Mouse (Mus musculus) heart, adult 2 months (tissue): ENCODE measurements at regions not wholly inside any gene's neighbourhood (a gene's known extent, or its start where the extent isn't known, plus 50 kb on each side); places are given as distances from the start of the nearest gene placed in this dataset.

ENCODE experiments used
- DNase-seq, 2 experiments: peaks; one replicate each; pipeline ENCODE4 v3.0.0; 2021
- H3K27ac ChIP-seq: fragments of 200-600 bp; 2 replicates; pipeline ENCODE4 v1.8.1; 2022
- H3K27me3 ChIP-seq: fragments of 200-500 bp; 2 replicates; pipeline ENCODE4 v1.6.1; 2012; ENCODE audit warnings: mild to moderate bottlenecking, low read length, inconsistent platforms, mixed read lengths; ENCODE audit not compliant: control insufficient read depth, insufficient read depth
- H3K36me3 ChIP-seq: fragments of 200-500 bp; 2 replicates; pipeline ENCODE4 v1.6.1; 2012; ENCODE audit warnings: low read length, inconsistent platforms; ENCODE audit not compliant: control insufficient read depth, insufficient read depth
- H3K4me1 ChIP-seq: fragments of 200-500 bp; 2 replicates; pipeline ENCODE4 v1.6.1; 2011; ENCODE audit warnings: low read length; ENCODE audit not compliant: control insufficient read depth, insufficient read depth
- H3K4me3 ChIP-seq: fragments of 200-600 bp; 2 replicates; pipeline ENCODE4 v1.8.1; 2022
- H3K79me2 ChIP-seq: fragments of 200-500 bp; replicated peaks from 2 replicates; pipeline ENCODE4 v1.6.1; 2012; ENCODE audit warnings: mild to moderate bottlenecking, inconsistent platforms, low read length, moderate library complexity, mixed read lengths; ENCODE audit not compliant: control insufficient read depth, insufficient read depth
- H3K9ac ChIP-seq: fragments of 200-500 bp; 2 replicates; pipeline ENCODE4 v1.6.1; 2012; ENCODE audit warnings: low read depth, mild to moderate bottlenecking, control low read depth, inconsistent platforms, low read length, mixed read lengths
- CTCF ChIP-seq: fragments of 200-600 bp; IDR thresholded peaks from 2 replicates; pipeline ENCODE4 v1.8.1; 2022; ENCODE audit warnings: antibody characterized with exemption, mild to moderate bottlenecking, moderate library complexity
- EP300 ChIP-seq: fragments of 200-500 bp; IDR thresholded peaks from 2 replicates; pipeline ENCODE4 v1.6.1; 2011; ENCODE audit warnings: low read depth, low read length, control low read depth; ENCODE audit not compliant: insufficient read depth
- POLR2A ChIP-seq: fragments of 200-500 bp; IDR thresholded peaks from 2 replicates; pipeline ENCODE4 v1.6.1; 2011; ENCODE audit warnings: mild to moderate bottlenecking, low read depth, low read length, control low read depth; ENCODE audit not compliant: insufficient read depth
- WGBS: fragments of 180-500 bp; shearing (Covaris S2); methylation state at CpG from one replicate; pipeline ENCODE4 v1.1.7; 2018; 5-methylcytosine and 5-hydroxymethylcytosine counted together
- intact Hi-C: fragments of 180-260 bp; cut with DNase I; formaldehyde crosslinking; loops from one replicate; pipeline ENCODE4 v1.15.1; 2025

- Histone ChIP-seq H3K9ac (no peak overlapping the region), H3K4me1 (peaks cover 9% of the 10 kb centered on the region), H3K27me3 (0 out of 2 replicates have a peak, but pooled peaks cover 2% of the 10 kb centered on the region), H3K36me3 (no peaks in the 10 kb centered on the region), H3K4me3 (no peak overlapping the region; the same call in 1 of the 2 replicates), H3K79me2 (no peaks in the 10 kb centered on the region), H3K27ac (no peak overlapping the region)
- TF ChIP-seq CTCF (no peak), EP300 (no peak), POLR2A (no peak)
- intact Hi-C loops: loop anchor here (5.0 kb wide), 1 partner anchor 173 kb away; no protein-coding TSS in a partner anchor
- peak in 1 of 2 experiments; percentile 22 for DNase-seq
- WGBS: 12% methylated on average over 6 of the region's 6 CpGs
Observed at GRCm38 (mm10) chr14:46144707-46145106, 234.5 kb upstream of the Gm15217 start.

GRCm38 (mm10) chr14:46145584-46145983 is 233.6 kb upstream of the Gm15217 start:
- intact Hi-C loops: no loop called here
- 0 out of 2 replicates have a peak, but pooled peaks cover 2% of the 10 kb centered on the region for H3K27me3 ChIP-seq
- TF ChIP-seq CTCF (no peak), POLR2A (no peak), EP300 (no peak)
- H3K9ac ChIP-seq: no peak overlapping the region
- H3K27ac ChIP-seq: no peak overlapping the region
- no peaks in the 10 kb centered on the region for H3K79me2 ChIP-seq
- H3K4me1 ChIP-seq: peaks cover 9% of the 10 kb centered on the region
- no peak overlapping the region for H3K4me3 ChIP-seq
- H3K36me3 ChIP-seq: no peaks in the 10 kb centered on the region
- WGBS: 59% methylated on average over 7 of the region's 7 CpGs
- DNase-seq: no peak

GRCm38 (mm10) chr14:46149073-46149661 is 230.0 kb upstream of the Gm15217 start:
- no peaks in the 10 kb centered on the region for H3K79me2 ChIP-seq
- no peaks in the 10 kb centered on the region for H3K36me3 ChIP-seq
- TF ChIP-seq POLR2A (no peak), EP300 (no peak), CTCF (no peak)
- no peak overlapping the region for H3K4me3 ChIP-seq
- H3K4me1 ChIP-seq: peaks cover 8% of the 10 kb centered on the region
- intact Hi-C loops: no loop called here
- no peak overlapping the region for H3K27ac ChIP-seq
- no peak for DNase-seq
- no peak overlapping the region for H3K9ac ChIP-seq
- 83% methylated on average over 6 of the region's 6 CpGs for WGBS
- H3K27me3 ChIP-seq: 0 out of 2 replicates have a peak, but pooled peaks cover 2% of the 10 kb centered on the region

GRCm38 (mm10) chr14:46158741-46159140 is 220.5 kb upstream of the Gm15217 start:
- Histone ChIP-seq H3K4me1 (no peaks in the 10 kb centered on the region), H3K4me3 (no peak overlapping the region), H3K79me2 (no peaks in the 10 kb centered on the region), H3K27me3 (no peaks in the 10 kb centered on the region), H3K36me3 (no peaks in the 10 kb centered on the region), H3K27ac (no peak overlapping the region), H3K9ac (no peak overlapping the region)
- WGBS: 41% methylated on average over 2 of the region's 2 CpGs
- no peak for DNase-seq
- TF ChIP-seq EP300: no peak
- intact Hi-C loops: no loop called here

GRCm38 (mm10) chr14:46172181-46172874 is 206.9 kb upstream of the Gm15217 start:
- intact Hi-C loops: no loop called here
- Histone ChIP-seq H3K27me3 (no peaks in the 10 kb centered on the region), H3K36me3 (no peaks in the 10 kb centered on the region), H3K4me3 (no peak overlapping the region), H3K4me1 (no peaks in the 10 kb centered on the region), H3K27ac (no peak overlapping the region), H3K79me2 (no peaks in the 10 kb centered on the region), H3K9ac (no peak overlapping the region)
- WGBS: 69% methylated on average over 9 of the region's 9 CpGs
- no peak for TF ChIP-seq POLR2A
- no peak for TF ChIP-seq CTCF
- TF ChIP-seq EP300: no peak
- DNase-seq: no peak

GRCm38 (mm10) chr14:46172875-46173324 is 206.3 kb upstream of the Gm15217 start:
- no peak overlapping the region for H3K4me3 ChIP-seq
- WGBS: 72% methylated on average over 6 of the region's 6 CpGs
- intact Hi-C loops: no loop called here
- DNase-seq: no peak
- H3K36me3 ChIP-seq: no peaks in the 10 kb centered on the region
- no peak overlapping the region for H3K9ac ChIP-seq
- H3K79me2 ChIP-seq: no peaks in the 10 kb centered on the region
- TF ChIP-seq EP300 (no peak), CTCF (no peak), POLR2A (no peak)
- H3K27me3 ChIP-seq: no peaks in the 10 kb centered on the region
- no peaks in the 10 kb centered on the region for H3K4me1 ChIP-seq
- H3K27ac ChIP-seq: no peak overlapping the region
